Mouse (Mus musculus): ENCODE data around the gene Dock10. TPM values are rescaled to one million over a fixed set of nuclear protein-coding genes. Genes with fewer than 3 reads are reported as not detected.

The Dock10 gene
- polyA plus RNA-seq, 1 experiment from 2014 or later = 37.7 TPM

DNA sequence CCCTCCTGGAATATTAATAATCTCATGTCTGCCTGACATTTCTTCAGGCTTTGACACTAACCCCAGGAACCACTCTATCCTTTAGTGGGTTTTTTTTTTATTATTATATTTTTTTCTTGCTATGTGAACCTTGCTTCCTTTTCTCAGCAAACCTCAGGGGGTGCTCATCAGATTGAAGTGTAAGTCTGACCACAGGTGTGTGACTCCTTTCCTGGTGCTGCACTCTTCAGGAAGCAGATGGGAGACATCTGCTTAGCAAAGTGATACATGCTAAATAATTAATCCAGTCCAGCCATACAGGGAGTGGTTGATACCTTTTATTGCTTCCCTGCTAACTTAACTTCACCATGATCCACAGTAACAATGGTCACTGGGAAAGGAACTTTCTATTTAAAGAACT is 130.3 kb downstream of the Dock10 start:
- H3K27ac ChIP-seq = peak overlapping the region; percentile 10
- no peak overlapping the region for H3K4me3 ChIP-seq (ENCODE audit: inconsistent target)
- peaks cover 9% of the 10 kb centered on the region; the same call in 1 of the 2 replicates for H3K36me3 ChIP-seq (ENCODE audit: inconsistent target)
- peaks cover 82% of the 10 kb centered on the region for H3K79me2 ChIP-seq (ENCODE audit: inconsistent target)

DNA sequence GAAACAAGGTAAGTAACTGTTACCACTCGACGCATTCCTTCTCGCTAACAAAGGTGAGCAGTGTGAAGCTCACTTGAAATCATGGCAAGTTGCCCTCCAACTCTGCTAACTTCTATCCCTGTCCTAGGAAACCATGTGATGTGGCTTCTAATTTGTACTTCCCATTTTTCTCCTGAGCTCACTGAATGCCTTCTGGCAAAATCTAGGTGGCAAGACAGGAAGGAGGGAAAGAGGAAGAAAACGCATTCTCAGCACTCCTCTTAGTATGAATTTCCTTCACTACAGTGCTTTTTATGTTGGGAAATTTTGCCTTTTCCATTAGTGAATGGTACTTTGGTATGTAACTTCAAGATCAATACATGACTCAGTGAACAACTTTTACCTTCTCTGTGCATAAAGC is 131.5 kb downstream of the Dock10 start:
- peak overlapping the region; percentile 61 for H3K27ac ChIP-seq

DNA sequence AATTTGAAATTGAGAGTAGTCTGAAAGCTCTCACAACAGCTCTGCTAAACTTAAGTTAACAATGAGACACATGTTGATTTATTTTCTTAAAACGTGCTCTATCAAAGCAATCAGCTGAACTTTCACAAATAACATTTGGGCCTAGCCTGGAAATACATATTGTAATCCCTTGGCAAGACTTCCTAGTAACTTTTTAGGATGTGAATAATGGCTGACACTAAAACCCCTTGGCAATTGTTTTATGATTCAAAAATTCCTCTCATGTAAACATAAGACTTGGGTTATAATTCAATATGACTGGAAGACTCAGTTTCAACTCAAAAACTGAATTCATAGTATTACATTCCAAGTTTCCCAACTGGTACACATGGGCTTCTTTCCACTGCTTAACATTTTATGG is 133.0 kb downstream of the Dock10 start:
- 69% methylated on average over 1 of the region's 1 CpGs for WGBS (ENCODE audit: missing documents)
- Histone ChIP-seq H3K27ac (no peak overlapping the region), H3K79me2 (ENCODE audit: inconsistent target) (peaks cover 90% of the 10 kb centered on the region), H3K4me3 (ENCODE audit: inconsistent target) (no peak overlapping the region), H3K36me3 (ENCODE audit: inconsistent target) (no peaks in the 10 kb centered on the region)

More for the DNA sequence above, 131.5 kb downstream of the Dock10 start:
- Histone ChIP-seq H3K4me3 (ENCODE audit: inconsistent target) (no peak overlapping the region), H3K79me2 (ENCODE audit: inconsistent target) (peaks cover 82% of the 10 kb centered on the region), H3K36me3 (ENCODE audit: inconsistent target) (no peaks in the 10 kb centered on the region)
- WGBS (ENCODE audit: missing documents) = 75% methylated on average over 4 of the region's 4 CpGs

DNA sequence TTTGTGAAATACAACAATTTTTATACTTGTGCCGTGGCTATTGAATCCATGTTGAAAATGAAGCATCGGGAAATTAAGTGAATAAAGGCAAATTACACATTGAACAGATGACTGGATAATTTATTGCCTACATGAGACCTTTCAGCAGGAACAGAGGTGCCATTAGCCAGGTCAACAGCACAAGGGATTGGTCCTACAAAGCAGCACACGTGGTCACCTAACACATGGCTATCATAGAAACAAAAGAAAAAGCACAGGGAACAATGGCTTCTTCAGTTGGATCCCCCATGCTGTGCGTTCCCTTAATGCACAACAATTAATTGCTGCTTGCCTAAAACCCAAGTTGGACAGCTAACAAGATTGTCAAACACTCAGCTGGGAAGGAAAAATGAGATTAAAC is 133.8 kb downstream of the Dock10 start:
- Histone ChIP-seq H3K27ac (no peak overlapping the region), H3K79me2 (ENCODE audit: inconsistent target) (peaks cover 90% of the 10 kb centered on the region), H3K36me3 (ENCODE audit: inconsistent target) (no peaks in the 10 kb centered on the region), H3K4me3 (ENCODE audit: inconsistent target) (no peak overlapping the region)
- 98% methylated on average over 4 of the region's 4 CpGs for WGBS (ENCODE audit: missing documents)

DNA sequence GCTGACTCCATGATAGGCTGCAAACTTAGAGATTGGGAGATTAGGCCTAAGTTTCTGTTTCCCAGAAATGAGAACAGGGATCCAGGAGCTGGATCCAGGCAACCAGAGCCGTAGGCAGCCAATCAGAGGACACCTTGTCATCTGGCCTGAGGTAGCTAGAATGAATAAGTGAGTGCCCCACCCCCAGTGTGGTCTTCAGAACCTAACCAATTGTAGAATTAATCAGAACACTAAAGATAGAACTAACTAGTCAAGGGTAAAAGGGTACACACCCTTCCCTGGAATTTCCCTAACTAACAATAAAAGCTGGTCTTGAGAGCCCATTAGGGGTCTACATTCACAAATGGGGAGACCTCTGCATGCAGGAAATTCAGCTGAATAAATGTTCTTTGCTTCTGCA is 135.7 kb downstream of the Dock10 start:
- Histone ChIP-seq H3K27ac (no peak overlapping the region), H3K79me2 (ENCODE audit: inconsistent target) (peaks cover 91% of the 10 kb centered on the region), H3K36me3 (ENCODE audit: inconsistent target) (no peaks in the 10 kb centered on the region), H3K4me3 (ENCODE audit: inconsistent target) (no peak overlapping the region)
- WGBS (ENCODE audit: missing documents) = 100% methylated on average over 1 of the region's 1 CpGs

DNA sequence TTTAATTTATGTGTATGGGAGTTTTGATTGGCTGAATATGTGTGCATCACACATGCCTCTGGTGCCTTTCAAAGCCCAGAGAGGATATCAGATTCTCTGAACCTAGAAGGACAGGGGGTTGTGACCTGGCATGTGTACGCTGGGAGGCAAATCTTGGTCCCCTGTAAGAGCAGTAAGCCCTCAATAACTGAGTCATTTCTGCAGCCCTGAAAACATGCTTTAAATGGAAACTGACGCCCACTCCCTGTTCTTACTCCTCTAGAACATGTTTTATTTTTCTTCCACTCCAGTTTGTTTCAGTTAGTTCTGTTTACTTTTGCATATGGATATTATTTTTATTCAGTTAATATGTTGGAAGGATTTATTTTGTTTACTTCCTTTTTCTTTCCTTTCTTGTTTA is 139.2 kb downstream of the Dock10 start:
- H3K27ac ChIP-seq = no peak overlapping the region
- peaks cover 84% of the 10 kb centered on the region for H3K79me2 ChIP-seq (ENCODE audit: inconsistent target)
- H3K36me3 ChIP-seq (ENCODE audit: inconsistent target) = peaks cover 5% of the 10 kb centered on the region; the same call in 1 of the 2 replicates
- 92% methylated on average over 2 of the region's 2 CpGs for WGBS (ENCODE audit: missing documents)
- H3K4me3 ChIP-seq (ENCODE audit: inconsistent target) = no peak overlapping the region

DNA sequence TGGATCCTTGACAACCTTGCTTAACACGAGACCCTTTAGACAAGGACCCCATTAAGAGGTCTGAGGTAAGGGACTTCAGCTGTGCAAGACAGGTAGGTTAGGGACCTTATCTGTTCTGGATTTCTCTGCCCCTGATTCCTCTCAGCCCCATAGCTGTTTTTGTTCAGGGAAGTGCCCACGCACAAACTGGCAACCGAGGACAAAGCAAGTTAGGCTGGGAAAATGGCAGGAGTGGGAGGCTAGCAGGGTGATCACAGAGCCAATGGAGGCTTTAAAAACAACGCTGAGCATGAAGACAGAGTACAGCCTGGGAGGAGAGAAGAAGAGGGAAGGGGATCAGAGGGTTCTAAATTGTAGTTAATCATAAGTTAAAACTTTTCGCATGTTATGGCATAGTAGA is 141.7 kb downstream of the Dock10 start:
- peaks cover 5% of the 10 kb centered on the region; the same call in 1 of the 2 replicates for H3K36me3 ChIP-seq (ENCODE audit: inconsistent target)
- no peak overlapping the region for H3K27ac ChIP-seq
- WGBS (ENCODE audit: missing documents) = 92% methylated on average over 5 of the region's 5 CpGs
- H3K79me2 ChIP-seq (ENCODE audit: inconsistent target) = peaks cover 84% of the 10 kb centered on the region
- H3K4me3 ChIP-seq (ENCODE audit: inconsistent target) = no peak overlapping the region

DNA sequence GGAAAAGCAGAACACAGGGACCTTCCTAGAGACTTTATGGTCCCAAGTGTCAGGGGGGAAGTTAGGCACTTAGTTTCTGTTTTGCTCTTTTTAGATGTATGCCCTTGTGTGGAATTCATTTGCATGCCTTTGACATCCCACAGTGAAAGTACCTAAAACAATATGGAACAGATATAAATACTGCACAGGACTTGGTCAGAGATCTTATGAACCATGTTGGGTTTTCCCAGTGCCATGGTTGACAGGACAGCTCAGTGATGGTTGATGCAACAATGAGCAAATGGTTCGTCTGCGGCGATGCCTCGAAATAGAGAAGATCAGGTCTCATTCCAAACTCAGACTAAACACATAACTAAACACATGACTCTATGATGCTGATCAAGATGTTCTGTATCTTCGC is 143.6 kb downstream of the Dock10 start:
- Histone ChIP-seq H3K27ac (no peak overlapping the region), H3K4me3 (ENCODE audit: inconsistent target) (no peak overlapping the region), H3K36me3 (ENCODE audit: inconsistent target) (peaks cover 5% of the 10 kb centered on the region; the same call in 1 of the 2 replicates), H3K79me2 (ENCODE audit: inconsistent target) (peaks cover 81% of the 10 kb centered on the region)
- 92% methylated on average over 5 of the region's 5 CpGs for WGBS (ENCODE audit: missing documents)

DNA sequence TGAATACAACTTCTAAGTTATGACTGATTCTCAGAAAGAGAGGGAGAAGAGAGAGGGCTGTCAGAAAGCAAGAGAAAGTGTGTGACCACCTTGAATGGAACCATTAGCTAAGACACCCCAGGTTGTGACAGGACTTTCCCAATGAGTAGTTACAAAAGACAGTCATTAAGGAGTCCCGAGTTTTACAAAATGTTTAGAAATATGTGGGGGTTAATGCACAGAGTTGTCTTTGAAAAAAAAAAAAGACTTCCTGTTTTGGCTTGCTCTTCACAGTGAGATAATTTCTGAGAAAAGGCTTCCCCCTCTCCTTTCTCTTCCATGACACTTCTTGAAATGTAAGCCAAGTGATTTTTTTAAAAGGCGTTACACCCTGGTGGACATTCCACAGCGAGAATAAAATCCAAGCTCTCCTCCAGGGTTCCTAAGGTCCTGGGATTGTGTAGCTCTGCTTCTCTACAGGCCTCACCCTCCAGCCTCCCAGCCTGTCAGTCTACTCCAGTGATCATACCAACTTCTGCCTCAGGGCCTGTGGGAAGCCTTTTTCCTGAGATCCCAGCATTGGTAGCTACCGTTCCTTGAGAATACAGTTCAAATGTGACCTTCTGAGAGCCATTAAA is 144.8 kb downstream of the Dock10 start:
- H3K79me2 ChIP-seq (ENCODE audit: inconsistent target) = peaks cover 77% of the 10 kb centered on the region
- peak overlapping the region; percentile 54 for H3K27ac ChIP-seq
- peaks cover 5% of the 10 kb centered on the region; the same call in 1 of the 2 replicates for H3K36me3 ChIP-seq (ENCODE audit: inconsistent target)
- H3K4me3 ChIP-seq (ENCODE audit: inconsistent target) = no peak overlapping the region
- WGBS (ENCODE audit: missing documents) = 79% methylated on average over 4 of the region's 4 CpGs

DNA sequence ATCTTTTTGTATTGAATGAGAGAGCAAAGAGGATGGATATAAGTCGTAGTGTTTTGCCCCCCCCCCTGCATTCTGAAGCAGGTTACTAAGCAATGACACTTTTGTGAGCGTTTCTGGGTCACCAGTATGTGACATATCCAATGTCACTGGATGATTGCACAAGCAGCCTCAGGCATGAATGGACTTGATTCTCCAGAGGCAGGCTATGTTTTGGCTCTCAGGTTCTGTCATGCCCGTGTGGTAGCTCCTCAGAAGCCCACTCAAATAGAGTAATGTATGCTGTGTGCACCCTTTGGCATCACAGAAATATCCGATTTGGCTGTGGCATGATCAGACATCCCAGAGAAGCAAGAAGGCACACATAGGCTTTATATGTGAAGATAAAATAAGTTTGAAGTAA is 150.8 kb downstream of the Dock10 start:
- no peak overlapping the region for H3K27ac ChIP-seq
- 97% methylated on average over 4 of the region's 4 CpGs for WGBS (ENCODE audit: missing documents)
- H3K4me3 ChIP-seq (ENCODE audit: inconsistent target) = no peak overlapping the region
- peaks cover 13% of the 10 kb centered on the region for H3K36me3 ChIP-seq (ENCODE audit: inconsistent target)
- H3K79me2 ChIP-seq (ENCODE audit: inconsistent target) = peaks cover 46% of the 10 kb centered on the region

DNA sequence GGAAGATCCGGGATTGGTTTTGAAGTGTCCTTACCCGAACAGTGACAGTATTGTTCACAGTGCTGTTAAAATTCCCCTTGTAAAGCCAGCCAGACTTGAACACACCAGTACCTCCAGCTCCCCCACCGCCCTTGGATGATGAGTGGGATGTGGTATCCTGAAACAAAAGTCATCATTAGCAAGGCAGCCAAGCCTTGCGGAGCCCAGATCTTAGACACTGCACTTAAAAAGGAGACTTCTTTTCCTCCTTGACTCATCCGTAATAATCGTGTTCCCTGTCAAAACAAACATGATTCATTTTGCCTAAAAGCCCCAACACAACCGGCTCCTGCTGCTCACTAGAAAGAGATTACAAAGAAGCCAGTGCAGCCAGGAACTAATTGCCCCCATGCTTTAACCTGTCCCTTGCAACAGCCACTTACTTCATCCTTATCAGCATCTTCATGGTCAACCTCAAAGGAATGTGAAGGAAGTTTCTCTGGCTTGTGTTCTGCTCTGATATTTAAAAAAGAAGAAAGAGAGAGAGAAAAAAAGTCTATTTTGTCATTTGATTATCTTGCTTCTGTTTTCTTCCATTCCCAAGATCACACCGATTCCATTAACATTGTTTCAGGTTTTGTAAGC is 152.1 kb downstream of the Dock10 start:
- WGBS (ENCODE audit: missing documents) = 87% methylated on average over 6 of the region's 8 CpGs
- Histone ChIP-seq H3K4me3 (ENCODE audit: inconsistent target) (no peak overlapping the region), H3K36me3 (ENCODE audit: inconsistent target) (peaks cover 13% of the 10 kb centered on the region), H3K27ac (no peak overlapping the region), H3K79me2 (ENCODE audit: inconsistent target) (peaks cover 33% of the 10 kb centered on the region)

DNA sequence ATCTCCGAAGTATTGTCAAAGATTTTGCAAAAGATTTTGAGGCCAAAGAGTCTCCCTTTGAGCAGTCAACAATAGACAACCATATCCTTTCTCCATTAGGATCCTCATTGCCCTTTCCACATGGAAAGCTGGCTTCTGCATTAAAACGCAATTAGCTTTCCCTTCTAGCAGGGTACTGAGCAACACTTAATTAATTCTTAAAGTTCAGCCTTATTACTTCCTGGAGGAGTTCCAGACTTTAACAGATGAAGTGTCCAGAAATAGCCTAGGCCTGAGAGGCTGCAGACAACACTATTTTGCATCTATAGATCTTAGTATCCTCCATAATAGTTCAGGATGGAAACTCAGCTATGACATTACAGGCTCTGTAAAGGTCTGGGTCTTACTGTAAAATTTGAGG is 154.0 kb downstream of the Dock10 start:
- Histone ChIP-seq H3K36me3 (ENCODE audit: inconsistent target) (peaks cover 25% of the 10 kb centered on the region), H3K79me2 (ENCODE audit: inconsistent target) (peaks cover 21% of the 10 kb centered on the region), H3K4me3 (ENCODE audit: inconsistent target) (no peak overlapping the region), H3K27ac (no peak overlapping the region)
- 93% methylated on average over 2 of the region's 2 CpGs for WGBS (ENCODE audit: missing documents)

DNA sequence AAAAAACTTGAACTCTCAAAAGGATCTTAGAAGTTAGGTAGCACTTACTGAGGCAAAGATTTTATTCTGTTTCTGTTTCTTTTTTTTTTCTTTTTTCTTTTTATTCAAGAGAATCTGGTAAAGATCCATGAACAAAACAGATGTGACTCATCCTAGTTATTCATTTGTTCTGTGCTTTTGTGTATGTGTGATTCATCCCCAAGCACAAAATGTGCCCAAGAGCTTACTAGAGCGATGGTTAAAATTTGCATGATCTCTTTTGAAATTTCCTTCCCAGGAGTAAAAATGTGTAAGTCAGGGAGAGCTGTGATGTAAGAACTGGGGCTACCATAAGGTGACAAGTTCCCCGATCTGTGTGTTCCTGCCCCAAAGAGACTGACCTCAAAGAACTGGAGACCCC is 155.2 kb downstream of the Dock10 start:
- WGBS (ENCODE audit: missing documents) = 47% methylated on average over 2 of the region's 2 CpGs
- no peak overlapping the region for H3K4me3 ChIP-seq (ENCODE audit: inconsistent target)
- peaks cover 8% of the 10 kb centered on the region for H3K79me2 ChIP-seq (ENCODE audit: inconsistent target)
- no peak overlapping the region for H3K27ac ChIP-seq
- peaks cover 36% of the 10 kb centered on the region for H3K36me3 ChIP-seq (ENCODE audit: inconsistent target)

DNA sequence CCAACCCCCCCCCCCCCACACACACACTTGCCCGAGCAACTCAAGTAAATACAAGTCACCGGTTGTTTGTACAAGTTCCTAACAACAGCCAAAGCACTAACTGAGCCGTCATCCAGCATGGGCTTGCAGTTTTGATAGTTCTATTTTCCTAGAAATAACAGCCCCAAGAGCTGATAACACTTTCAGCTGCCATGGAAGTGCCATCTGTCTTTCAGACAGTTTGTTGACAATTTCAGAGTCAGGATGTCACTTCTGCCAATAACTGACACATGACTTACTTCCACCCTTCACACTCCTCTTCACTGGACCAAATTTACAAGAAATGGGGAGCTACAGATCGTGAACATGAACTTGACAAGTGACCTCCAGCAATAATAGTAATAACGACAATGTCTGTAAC is 175.0 kb downstream of the Dock10 start:
- WGBS (ENCODE audit: missing documents) = 97% methylated on average over 3 of the region's 5 CpGs
- no peaks in the 10 kb centered on the region for H3K79me2 ChIP-seq (ENCODE audit: inconsistent target)
- no peak overlapping the region for H3K4me3 ChIP-seq (ENCODE audit: inconsistent target)
- peaks cover 74% of the 10 kb centered on the region for H3K36me3 ChIP-seq (ENCODE audit: inconsistent target)
- H3K27ac ChIP-seq = no peak overlapping the region

DNA sequence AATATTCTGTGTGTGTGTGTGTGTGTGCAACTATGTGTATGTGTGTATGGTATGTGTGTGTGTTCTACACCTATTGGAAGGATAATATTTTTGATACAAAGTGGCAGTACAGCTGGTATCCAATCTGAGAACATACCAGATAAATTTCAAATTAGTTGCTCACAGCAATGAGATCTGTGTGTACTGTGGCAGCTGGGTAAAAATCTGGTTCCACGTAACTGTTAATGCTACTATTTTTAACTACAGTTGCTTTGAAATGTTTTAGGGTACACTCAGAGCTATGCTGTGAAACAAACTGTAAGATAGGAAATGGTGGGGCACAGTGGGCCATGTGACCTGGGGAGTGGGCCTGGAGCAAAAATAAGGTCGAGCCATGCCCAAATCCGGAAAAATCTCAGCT is 176.1 kb downstream of the Dock10 start:
- Histone ChIP-seq H3K4me3 (ENCODE audit: inconsistent target) (no peak overlapping the region), H3K79me2 (ENCODE audit: inconsistent target) (no peaks in the 10 kb centered on the region), H3K27ac (no peak overlapping the region), H3K36me3 (ENCODE audit: inconsistent target) (peaks cover 76% of the 10 kb centered on the region)
- WGBS (ENCODE audit: missing documents) = 94% methylated on average over 3 of the region's 3 CpGs

DNA sequence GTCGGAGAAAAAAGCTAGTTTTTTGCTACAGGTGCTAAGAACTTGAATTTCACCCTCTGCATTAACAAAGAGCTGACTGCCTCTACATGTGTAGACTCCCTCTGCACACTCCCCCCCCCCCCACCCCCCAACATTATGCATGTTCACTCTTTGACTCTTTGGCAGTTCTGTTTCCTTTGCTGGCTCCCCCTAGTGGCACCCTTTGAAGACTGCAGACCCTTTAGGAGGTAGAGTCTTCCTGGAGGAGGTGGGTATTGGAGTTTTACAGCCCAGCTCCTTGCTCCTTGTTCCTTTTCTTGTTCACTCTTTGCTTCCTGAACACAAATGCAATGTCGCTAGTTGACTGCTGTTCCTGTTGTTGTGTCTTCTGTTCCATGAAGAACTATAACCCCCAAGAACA is 181.4 kb downstream of the Dock10 start:
- peaks cover 75% of the 10 kb centered on the region for H3K36me3 ChIP-seq (ENCODE audit: inconsistent target)
- WGBS (ENCODE audit: missing documents) = 96% methylated on average over 2 of the region's 2 CpGs
- H3K27ac ChIP-seq = no peak overlapping the region
- H3K4me3 ChIP-seq (ENCODE audit: inconsistent target) = no peak overlapping the region
- no peaks in the 10 kb centered on the region for H3K79me2 ChIP-seq (ENCODE audit: inconsistent target)
